Comparison of ENCODE assay signal across 9 mouse cellular contexts in the genomic region with DNA sequence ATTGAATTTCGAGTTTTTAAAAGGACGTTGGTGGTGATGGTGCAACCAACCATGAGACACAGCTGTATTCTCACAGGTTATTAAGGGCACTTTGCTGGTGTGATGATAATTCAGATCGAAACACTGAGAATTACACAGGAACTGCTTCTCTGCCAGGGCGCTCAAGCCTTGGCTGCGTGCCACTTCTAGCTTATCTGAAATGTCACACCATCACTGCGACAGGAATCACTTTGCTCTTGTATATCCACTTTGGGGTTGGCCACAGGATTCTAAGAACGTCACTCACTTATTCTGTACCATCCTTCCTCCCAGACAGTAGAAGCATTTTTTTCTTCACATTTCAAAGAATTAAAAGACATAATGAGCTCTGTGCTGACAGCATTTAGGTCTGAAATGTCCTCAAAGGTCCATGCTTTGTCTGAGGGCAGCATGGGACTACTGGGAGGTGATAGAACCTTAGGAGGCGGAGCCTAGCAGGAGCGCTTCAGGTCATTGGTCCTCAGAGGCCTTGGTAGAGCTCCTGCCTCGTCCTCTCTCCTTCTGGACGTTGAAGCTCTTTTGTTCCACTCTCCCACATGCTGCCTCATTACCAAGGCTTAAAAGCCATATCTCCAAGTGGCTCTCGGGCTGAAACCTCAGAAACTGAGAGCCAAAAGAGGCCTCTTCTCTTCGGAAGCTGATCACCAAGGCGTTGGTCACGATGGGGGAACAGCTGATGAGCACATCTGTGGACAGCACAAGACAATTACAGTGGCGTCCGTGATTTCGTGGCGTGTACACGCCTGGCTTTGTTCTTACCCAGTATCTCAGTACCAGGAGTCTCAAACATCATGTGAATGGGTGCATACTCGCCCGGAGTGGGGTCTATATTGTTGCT.
A peak's percentile ranks its signal among the peaks of the same experiment; 100 is the strongest.
DNase-seq lines count a peak whose midpoint lies in the region; ATAC-seq lines count a peak whose summit lies in the region.
"Had no signal": no experiment of that assay in that cellular context is flagged by ENCODE, and none has a peak within 500 bp of the region (broad histone marks: within the 10 kb centered on the region; RNA-seq: fewer than 3 reads in every experiment).

No protein-coding gene starts in this region.

- ATAC-seq in common myeloid progenitor, adult 5-6 weeks (replicated peaks; ENCODE audit: low read depth, poor library complexity, severe bottlenecking) = peak; percentile 84
- no peak for ATAC-seq in inflammation-experienced regulatory T-cells, adult 6 months

- DNase-seq in gastrocnemius, postnatal 14 days = peak; percentile 15
- no peak for DNase-seq in gastrocnemius, postnatal 10 days
- DNase-seq in 416B (ENCODE audit: low read depth) = peak; percentile 85
- peak; percentile 49 for DNase-seq in lung, postnatal 10 days
- DNase-seq in gastrocnemius, adult 8-10 months (ENCODE audit: low spot score in 2 of 2) = no peak
- no peak for DNase-seq in spleen, adult 12 weeks (ENCODE audit: low spot score)
- DNase-seq: thymus, postnatal 25 days had no signal

- intact Hi-C loops in gastrocnemius, postnatal 14 days (cut with DNase I; ENCODE audit: low total_unique reads) = no loop called here

Comparison
In these comparisons a context has a peak if more than half of its experiments do, and no peak if none do; other contexts are left out.
1. DNase-seq: peak in gastrocnemius, postnatal 14 days (single experiment), 416B (single experiment) and lung, postnatal 10 days (single experiment); none in gastrocnemius, postnatal 10 days (single experiment), gastrocnemius, adult 8-10 months (0 of 2) and spleen, adult 12 weeks (single experiment).